Mouse (Mus musculus) heart, adult 11 months (tissue): ENCODE results near the gene Robo4.

Experiments used
- DNase-seq: peaks from one replicate; pipeline ENCODE4 v3.0.0; 2022

Robo4 gene

DNA sequence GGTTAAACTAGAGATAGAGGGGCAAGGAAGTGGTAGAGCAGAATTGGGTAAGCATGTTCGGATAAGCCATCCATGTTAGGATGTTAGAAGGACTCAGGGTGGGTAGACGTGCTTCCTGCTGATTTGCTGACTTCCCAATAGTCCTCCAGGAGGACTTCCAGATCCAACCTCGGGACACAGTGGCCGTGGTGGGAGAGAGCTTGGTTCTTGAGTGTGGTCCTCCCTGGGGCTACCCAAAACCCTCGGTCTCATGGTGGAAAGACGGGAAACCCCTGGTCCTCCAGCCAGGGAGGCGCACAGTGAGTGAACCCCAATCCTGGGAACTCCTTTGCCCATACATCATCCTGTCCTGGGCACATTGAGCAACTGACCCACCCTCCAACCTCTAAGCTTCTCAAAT lies 1.3 kb downstream of the Robo4 start:
- DNase-seq: peak; percentile 91

DNA sequence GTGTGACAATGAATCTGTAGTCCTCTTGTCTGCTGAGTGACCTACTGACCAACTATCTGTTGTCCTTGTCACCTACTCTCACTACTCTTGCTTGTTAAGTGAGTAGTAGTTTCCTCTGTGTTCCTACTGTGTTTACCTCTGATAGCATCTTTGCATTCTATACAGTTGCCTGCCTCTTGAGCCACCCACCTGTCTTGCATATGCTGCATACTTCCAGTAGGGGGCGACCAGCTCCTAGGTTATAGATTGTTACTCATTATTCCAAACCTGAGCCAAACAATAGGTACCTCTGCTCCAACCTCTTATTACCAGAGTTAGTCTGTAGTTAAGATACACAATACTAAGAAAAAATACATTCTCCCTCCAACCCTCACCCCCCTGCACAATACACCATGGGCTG lies 4.7 kb downstream of the Robo4 start:
- peak; percentile 85 for DNase-seq

DNA sequence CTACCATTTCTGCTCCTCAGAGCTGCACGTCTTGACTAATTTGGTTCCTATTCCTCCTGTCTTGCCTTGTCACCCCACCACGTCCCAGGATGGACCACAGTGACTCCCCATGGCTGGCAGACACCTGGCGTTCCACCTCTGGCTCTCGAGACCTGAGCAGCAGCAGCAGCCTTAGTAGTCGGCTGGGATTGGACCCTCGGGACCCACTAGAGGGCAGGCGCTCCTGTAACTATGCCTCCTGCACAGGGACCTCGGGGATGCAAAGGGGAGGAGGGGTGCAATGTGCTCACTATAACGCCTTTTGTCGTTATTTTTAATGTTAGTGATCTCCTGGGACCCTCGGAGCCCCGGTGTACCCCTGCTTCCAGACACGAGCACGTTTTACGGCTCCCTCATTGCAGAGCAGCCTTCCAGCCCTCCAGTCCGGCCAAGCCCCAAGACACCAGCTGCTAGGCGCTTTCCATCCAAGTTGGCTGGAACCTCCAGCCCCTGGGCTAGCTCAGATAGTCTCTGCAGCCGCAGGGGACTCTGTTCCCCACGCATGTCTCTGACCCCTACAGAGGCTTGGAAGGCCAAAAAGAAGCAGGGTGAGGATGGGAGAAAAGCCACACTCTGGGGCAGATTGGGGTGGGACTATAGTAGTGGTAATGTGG lies 6.3 kb downstream of the Robo4 start:
- DNase-seq: peak; percentile 94

DNA sequence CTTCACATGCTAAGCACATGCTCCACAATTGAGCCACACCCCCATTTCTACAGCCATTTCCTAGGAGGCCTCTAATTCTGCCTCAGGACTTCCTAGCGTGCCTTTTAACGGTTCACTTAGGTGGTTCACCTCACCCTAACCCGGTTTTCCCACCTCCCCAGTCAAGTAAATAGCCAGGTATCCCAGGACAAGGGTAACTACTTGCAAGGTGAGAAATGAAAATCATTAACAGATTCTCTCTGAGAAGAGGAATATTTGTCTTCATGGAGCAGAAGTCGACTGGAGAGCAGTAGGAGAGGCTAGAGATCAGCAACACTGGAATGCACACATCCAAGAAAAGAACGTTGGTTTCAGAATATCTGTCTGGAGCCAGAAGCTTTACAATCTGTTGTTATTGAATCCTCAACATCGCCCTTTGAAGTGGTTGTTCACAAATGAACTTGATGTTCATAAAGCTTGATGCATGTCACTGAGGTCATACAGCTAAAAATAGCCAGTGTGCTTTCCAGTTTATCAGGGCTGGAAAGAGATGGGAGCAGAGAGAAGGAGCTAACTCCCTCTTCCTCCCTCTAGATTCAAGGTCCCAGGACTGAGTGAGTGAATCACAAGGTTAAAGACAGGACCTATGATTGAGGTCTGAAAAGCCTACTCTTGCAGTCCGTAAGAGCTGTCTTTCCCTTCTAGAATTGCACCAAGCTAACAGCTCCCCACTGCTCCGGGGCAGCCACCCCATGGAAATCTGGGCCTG lies 8.2 kb downstream of the Robo4 start:
- peak; percentile 81 for DNase-seq

- peak; percentile 83 for DNase-seq
Observed at GRCm38 (mm10) chr9:37412989-37413388, 11.3 kb downstream of the Robo4 start.

DNA sequence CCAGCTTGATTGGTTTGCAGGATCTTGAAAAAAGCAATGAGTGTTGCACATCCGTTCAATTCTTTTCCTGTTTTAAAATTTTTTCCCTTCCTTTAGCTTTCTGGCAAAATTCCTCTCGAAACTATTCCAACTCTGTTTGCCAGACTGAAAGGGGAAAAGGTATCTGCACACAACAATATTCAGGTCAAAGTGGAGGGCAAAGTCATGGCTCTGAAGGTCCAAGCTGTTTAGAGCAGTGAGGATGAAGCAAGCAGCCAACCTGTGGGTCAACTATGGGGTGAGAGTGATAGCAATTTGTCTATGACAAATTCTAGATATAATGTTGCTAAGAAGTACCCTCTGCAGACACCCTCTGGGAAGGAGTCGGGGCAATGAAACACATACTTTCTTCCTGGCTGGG lies 13.0 kb downstream of the Robo4 start:
- DNase-seq: peak; percentile 72

- peak; percentile 88 for DNase-seq
Observed at GRCm38 (mm10) chr9:37418791-37419190, 17.1 kb downstream of the Robo4 start.

DNA sequence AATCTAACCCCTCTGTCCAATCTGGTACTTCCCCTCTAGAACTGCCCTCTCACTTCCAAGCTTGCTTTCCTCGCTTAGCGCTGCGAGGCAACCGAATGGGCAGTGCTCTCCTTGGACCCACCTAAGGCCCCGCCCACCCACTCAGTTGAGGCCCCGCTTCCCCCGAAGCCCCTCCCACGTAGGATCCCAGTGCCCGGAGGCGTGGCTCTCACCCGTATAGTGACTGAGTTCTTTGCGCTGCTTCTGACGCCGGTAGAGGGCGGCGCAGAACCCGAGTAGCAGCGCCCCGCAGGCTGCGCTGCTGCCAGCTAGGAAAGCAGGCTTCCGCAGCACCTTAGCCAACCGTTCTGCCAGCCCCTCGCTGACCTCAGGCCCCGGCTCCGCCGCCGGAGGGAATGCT lies 19.0 kb downstream of the Robo4 start:
- DNase-seq: peak; percentile 99

GRCm38 (mm10) chr9:37421239-37421638 lies 19.5 kb downstream of the Robo4 start:
- DNase-seq: peak; percentile 93

GRCm38 (mm10) chr9:37429326-37429725 lies 27.6 kb downstream of the Robo4 start:
- peak; percentile 87 for DNase-seq

DNA sequence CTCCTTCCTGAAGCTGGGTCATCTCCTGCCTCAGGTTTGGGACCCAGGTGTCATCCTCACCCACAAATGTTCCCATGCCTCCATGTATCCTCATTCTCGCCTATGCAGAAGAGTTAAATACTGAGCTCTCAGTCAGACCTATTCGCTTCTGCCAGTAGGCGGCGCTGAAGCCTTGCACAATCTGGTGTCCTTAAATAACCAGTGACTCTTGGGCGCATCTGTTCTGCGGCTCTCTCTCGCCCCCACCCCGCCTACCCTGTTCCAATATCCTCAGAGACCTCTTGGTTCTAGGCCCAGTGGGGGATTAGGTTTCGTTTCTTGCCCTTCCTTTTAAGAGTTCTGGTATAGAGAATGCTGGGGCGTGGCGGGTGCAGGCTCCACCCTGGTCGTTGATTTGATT lies 28.9 kb downstream of the Robo4 start:
- DNase-seq: peak; percentile 96

DNA sequence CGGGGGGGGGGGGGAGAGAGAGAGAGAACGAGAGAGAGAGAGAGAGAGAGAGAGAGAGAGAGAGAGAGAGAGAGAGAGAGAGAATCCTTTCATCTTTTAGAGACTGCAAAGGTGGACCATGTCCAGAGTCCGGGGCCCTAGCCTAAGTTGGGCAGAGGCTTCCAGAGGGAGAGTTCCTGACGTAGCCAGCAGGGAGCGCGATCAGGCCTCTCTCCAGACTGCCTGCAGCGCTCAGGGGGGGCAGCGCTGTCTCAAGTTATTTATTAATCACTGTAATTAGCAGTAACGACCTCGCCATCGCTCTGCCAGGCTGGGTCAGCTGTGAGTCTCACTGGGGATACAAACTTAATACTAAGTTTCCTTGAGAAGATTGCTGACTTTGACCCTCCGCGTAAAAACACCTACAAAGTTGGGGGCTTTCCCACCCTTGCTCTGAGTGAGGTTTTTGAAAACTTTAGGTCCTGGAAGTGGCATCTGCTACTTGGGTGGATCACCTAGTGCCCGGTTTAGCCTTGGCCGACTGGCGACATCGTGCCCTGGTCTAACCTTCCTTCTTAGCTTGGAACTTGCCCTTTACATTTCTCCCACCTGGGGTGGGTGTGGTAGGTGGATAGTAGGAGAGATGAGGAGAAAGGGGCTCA lies 30.4 kb downstream of the Robo4 start:
- DNase-seq: peak; percentile 93

DNA sequence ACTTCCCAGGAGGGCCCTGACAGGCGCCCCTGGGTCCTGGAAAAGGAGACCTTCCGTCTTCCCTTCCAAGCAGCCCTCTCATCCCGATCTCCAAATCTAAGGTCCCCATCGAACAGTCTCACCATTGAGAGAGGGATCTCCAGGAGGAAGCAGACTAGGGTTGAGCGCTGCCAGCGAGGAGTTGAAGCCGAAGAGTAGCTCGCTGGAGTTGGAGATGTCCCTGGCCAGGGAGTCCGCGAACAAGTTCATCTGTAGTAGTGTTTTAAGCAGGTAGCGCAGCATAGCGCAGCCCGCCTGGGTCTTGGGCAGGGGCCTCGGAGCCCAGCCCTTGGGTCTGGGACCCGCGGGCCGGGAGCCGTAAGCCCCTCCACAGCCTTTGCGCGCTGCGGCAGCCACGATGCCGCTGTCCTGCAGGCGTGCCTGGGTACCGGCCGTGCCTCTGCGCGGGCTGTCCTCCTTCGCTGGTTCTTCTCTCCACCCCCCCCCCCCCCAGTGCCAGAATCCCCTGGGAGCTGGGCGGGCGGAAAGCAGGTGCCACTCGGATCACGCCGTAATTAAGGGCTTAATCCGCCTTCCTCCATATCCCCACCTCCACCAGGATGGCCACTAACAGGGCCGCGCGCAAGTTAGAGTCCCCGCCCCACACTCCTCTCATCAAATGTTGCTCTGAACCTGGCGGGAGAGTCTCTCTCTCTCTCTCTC lies 31.2 kb downstream of the Robo4 start, which contains the start of gene Robo3:
TSS of gene Robo3 (minus strand) at position 527 of the 702 bp plus-strand sequence.
- peak; percentile 76 for DNase-seq

DNA sequence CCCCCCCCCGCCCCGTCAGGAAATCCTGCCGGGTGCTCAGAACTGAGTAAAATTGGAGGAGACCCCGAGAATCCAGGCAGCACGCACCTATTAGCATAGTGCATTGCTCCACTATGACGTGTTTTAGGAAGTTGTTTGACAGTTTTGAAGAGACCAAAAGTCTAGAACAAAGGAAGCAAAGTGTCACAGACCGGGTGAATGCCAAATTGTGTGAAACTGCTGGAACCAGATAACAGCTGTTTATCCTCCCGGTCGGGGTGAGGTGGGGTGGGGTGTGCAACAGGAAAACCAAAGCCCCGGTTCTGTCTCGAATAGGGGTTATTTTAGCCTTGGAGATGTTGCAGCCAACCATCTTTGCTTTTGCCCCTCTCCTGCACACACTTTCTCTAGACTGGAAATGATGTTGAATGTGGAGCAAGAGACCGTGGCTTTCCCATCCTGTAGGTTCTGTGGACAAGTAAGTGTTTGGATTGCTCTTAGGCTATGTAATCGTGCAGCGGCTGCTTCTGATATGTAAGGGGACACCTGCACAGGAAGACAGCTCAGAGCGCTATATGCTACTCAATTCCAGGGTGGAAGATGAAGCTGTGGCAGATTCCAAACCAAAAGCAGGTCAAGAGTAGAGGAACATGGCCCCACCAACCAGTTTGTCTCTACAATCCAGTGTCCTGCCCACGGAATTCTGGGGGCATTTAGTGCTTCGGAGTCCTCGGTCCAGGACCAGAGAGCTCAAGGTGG lies 32.3 kb downstream of the Robo4 start:
- DNase-seq: peak; percentile 79

DNA sequence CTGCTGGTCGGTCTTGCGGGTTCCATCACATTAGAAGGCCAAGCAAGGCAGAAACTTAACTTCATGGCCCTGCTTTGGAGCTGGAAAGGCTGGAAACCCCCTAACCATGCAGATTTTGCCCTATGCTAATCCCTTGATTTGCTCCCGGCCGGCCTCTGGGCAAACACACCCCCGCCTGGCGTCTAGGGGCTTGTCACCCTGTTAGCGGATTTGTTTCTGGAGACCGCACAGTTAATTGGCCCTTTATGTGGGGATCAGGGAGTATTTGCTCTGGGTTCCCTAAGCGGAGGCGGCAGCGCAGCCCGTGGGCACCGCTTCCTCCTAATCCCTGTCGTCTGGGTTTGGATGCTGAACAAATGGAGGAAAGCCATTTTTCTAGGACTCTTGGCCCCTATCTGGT lies 33.2 kb downstream of the Robo4 start:
- peak; percentile 53 for DNase-seq

- DNase-seq: peak; percentile 51
Observed at GRCm38 (mm10) chr9:37435616-37436015, 33.9 kb downstream of the Robo4 start.

GRCm38 (mm10) chr9:37437772-37438735 lies 36.4 kb downstream of the Robo4 start:
- peak; percentile 84 for DNase-seq

GRCm38 (mm10) chr9:37452401-37452800 lies 50.7 kb downstream of the Robo4 start:
- peak; percentile 6 for DNase-seq

- DNase-seq: peak; percentile 73
Observed at GRCm38 (mm10) chr9:37453328-37453727, 51.6 kb downstream of the Robo4 start.

- DNase-seq: peak; percentile 74
Observed at GRCm38 (mm10) chr9:37454011-37454492, 52.4 kb downstream of the Robo4 start.

- DNase-seq: peak; percentile 44
Observed at GRCm38 (mm10) chr9:37454991-37455390, 53.3 kb downstream of the Robo4 start.
